Mouse (Mus musculus) lung, adult 2 months (tissue): ENCODE data around the gene Rims1.

Source experiments
- CTCF ChIP-seq: fragments of 200-500 bp; IDR thresholded peaks from 2 replicates; pipeline ENCODE4 v1.5.1; 2011; ENCODE audit warnings: mild to moderate bottlenecking, low read length, control low read depth; ENCODE audit not compliant: insufficient read depth
- POLR2A ChIP-seq: fragments of 200-500 bp; IDR thresholded peaks from 2 replicates; pipeline ENCODE4 v1.6.1; 2011; ENCODE audit warnings: low read depth, mild to moderate bottlenecking, control low read depth, low read length, borderline replicate concordance; ENCODE audit errors: extremely low read depth

DNA sequence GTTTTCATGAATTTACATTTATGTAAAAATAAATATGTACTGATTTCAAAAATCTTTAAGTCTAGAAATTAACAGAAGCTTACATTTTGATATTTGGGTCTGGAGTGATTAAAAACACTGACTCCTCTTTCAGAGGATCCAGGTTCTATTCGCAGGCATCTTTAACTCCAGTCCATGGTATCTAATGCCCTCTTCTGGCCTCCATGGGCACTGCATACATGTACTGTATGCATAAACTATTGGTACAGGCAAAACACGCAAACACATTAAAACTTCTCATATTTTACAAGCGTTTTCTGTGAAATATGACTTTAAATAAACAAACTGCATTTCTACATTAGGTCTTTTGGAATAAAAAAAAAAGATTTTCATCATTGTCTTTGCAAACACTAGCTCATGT lies 419.4 kb downstream of the Rims1 start:
- TF ChIP-seq CTCF (no peak), POLR2A (no peak)
